Mouse (Mus musculus) liver, adult 2 months (tissue): ENCODE measurements around the gene Ehbp1. TPM values are rescaled to one million over a fixed set of nuclear protein-coding genes. Genes with fewer than 3 reads are reported as not detected.

Source experiments
- DNase-seq: peaks from one replicate; pipeline ENCODE4 v3.0.0-alpha.2; 2011; ENCODE audit warnings: low read depth, low spot score; ENCODE audit errors: extremely low read depth
- H3K27ac ChIP-seq: fragments of 200-500 bp; replicated peaks from 2 replicates; pipeline ENCODE4 v1.5.1; 2012; ENCODE audit warnings: low read depth, mild to moderate bottlenecking, control low read depth, inconsistent platforms, low read length; ENCODE audit not compliant: insufficient read depth
- H3K27me3 ChIP-seq: fragments of 200-500 bp; 2 replicates; pipeline ENCODE4 v1.6.1; 2012; ENCODE audit warnings: mild to moderate bottlenecking, moderate library complexity, low read length, inconsistent platforms; ENCODE audit not compliant: control insufficient read depth, insufficient read depth
- H3K36me3 ChIP-seq: fragments of 200-500 bp; 2 replicates; pipeline ENCODE4 v1.6.1; 2012; ENCODE audit warnings: low read length, inconsistent platforms; ENCODE audit not compliant: control insufficient read depth, insufficient read depth
- H3K4me1 ChIP-seq: fragments of 200-500 bp; 2 replicates; pipeline ENCODE4 v1.6.1; 2011; ENCODE audit warnings: low read length; ENCODE audit not compliant: control insufficient read depth, insufficient read depth
- H3K4me3 ChIP-seq: fragments of 200-500 bp; 2 replicates; pipeline ENCODE4 v1.5.1; 2011; ENCODE audit warnings: low read depth, mild to moderate bottlenecking, control low read depth, low read length, moderate library complexity; ENCODE audit not compliant: insufficient read depth
- H3K79me2 ChIP-seq: fragments of 200-500 bp; 2 replicates; pipeline ENCODE4 v1.6.1; 2012; ENCODE audit warnings: inconsistent platforms, mild to moderate bottlenecking, low read length, moderate library complexity; ENCODE audit not compliant: control insufficient read depth, insufficient read depth
- H3K9ac ChIP-seq: fragments of 200-500 bp; 2 replicates; pipeline ENCODE4 v1.6.1; 2012; ENCODE audit warnings: low read depth, mild to moderate bottlenecking, control low read depth, inconsistent platforms, low read length
- CTCF ChIP-seq: fragments of 200-500 bp; IDR thresholded peaks from 2 replicates; pipeline ENCODE4 v1.5.1; 2011; ENCODE audit warnings: low read depth, low read length, control low read depth
- POLR2A ChIP-seq: fragments of 200-500 bp; IDR thresholded peaks from 2 replicates; pipeline ENCODE4 v1.6.1; 2011; ENCODE audit warnings: low read length, control low read depth; ENCODE audit not compliant: insufficient read depth; ENCODE audit errors: extremely low read depth
- WGBS: fragments of 180-500 bp; shearing (Covaris S2); methylation state at CpG from one replicate; pipeline ENCODE4 v1.1.7; 2018; 5-methylcytosine and 5-hydroxymethylcytosine counted together
- polyA plus RNA-seq: library from polyadenylated mRNA; depleted of rRNA; stranded (reverse); fragments of >200 nt; gene quantifications from 2 replicates; pipeline ENCODE4 v1.2.3, GENCODE M21; 2012
- total RNA-seq: library from RNA; depleted of rRNA; stranded (reverse); fragments of >200 nt; gene quantifications from 2 replicates; pipeline ENCODE4 v1.2.3, GENCODE M21; 2014

The Ehbp1 gene
- total and polyA plus RNA-seq, 2 experiments, result 1.3 to 9.5 TPM

- no peaks in the 10 kb centered on the region for H3K4me1 ChIP-seq
- TF ChIP-seq POLR2A (no peak), CTCF (no peak)
- H3K27ac ChIP-seq, result no peak overlapping the region
- WGBS, result 86% methylated on average over 2 of the region's 2 CpGs
- H3K27me3 ChIP-seq, result no peaks in the 10 kb centered on the region
- no peaks in the 10 kb centered on the region for H3K79me2 ChIP-seq
- H3K36me3 ChIP-seq, result peaks cover 10% of the 10 kb centered on the region
- H3K4me3 ChIP-seq, result no peak overlapping the region
- H3K9ac ChIP-seq, result no peak overlapping the region
- no peak for DNase-seq
Measured at GRCm38 (mm10) chr11:22140737-22141136, 201.4 kb downstream of the Ehbp1 start.

- DNase-seq, result no peak
- Histone ChIP-seq H3K9ac (no peak overlapping the region), H3K4me1 (no peaks in the 10 kb centered on the region), H3K36me3 (peaks cover 10% of the 10 kb centered on the region), H3K4me3 (no peak overlapping the region), H3K79me2 (no peaks in the 10 kb centered on the region; the same call in 1 of the 2 replicates), H3K27me3 (no peaks in the 10 kb centered on the region), H3K27ac (no peak overlapping the region)
- no peak for TF ChIP-seq POLR2A
- no peak for TF ChIP-seq CTCF
Measured at GRCm38 (mm10) chr11:22138466-22138865, 203.6 kb downstream of the Ehbp1 start.

- Histone ChIP-seq H3K27ac (no peak overlapping the region), H3K4me1 (no peaks in the 10 kb centered on the region), H3K79me2 (no peaks in the 10 kb centered on the region), H3K9ac (no peak overlapping the region), H3K36me3 (no peaks in the 10 kb centered on the region), H3K27me3 (no peaks in the 10 kb centered on the region), H3K4me3 (no peak overlapping the region)
- 99% methylated on average over 2 of the region's 2 CpGs for WGBS
- no peak for DNase-seq
- TF ChIP-seq CTCF, result no peak
- no peak for TF ChIP-seq POLR2A
Measured at GRCm38 (mm10) chr11:22125188-22125587, 216.9 kb downstream of the Ehbp1 start.

GRCm38 (mm10) chr11:22118853-22119252 is 223.2 kb downstream of the Ehbp1 start:
- Histone ChIP-seq H3K27me3 (no peaks in the 10 kb centered on the region), H3K27ac (no peak overlapping the region), H3K9ac (no peak overlapping the region), H3K36me3 (no peaks in the 10 kb centered on the region), H3K79me2 (no peaks in the 10 kb centered on the region), H3K4me3 (no peak overlapping the region), H3K4me1 (no peaks in the 10 kb centered on the region)
- TF ChIP-seq POLR2A (no peak), CTCF (no peak)
- 95% methylated on average over 3 of the region's 3 CpGs for WGBS
- no peak for DNase-seq

GRCm38 (mm10) chr11:22112161-22112560 is 229.9 kb downstream of the Ehbp1 start:
- no peaks in the 10 kb centered on the region for H3K79me2 ChIP-seq
- H3K27ac ChIP-seq, result no peak overlapping the region
- H3K36me3 ChIP-seq, result no peaks in the 10 kb centered on the region; the same call in 1 of the 2 replicates
- H3K4me3 ChIP-seq, result no peak overlapping the region
- no peak overlapping the region for H3K9ac ChIP-seq
- no peaks in the 10 kb centered on the region for H3K4me1 ChIP-seq
- no peak for TF ChIP-seq CTCF
- no peak for TF ChIP-seq POLR2A
- WGBS, result 98% methylated on average over 3 of the region's 3 CpGs
- DNase-seq, result no peak
- no peaks in the 10 kb centered on the region for H3K27me3 ChIP-seq

- WGBS, result 94% methylated on average over 8 of the region's 8 CpGs
- TF ChIP-seq POLR2A (no peak), CTCF (no peak)
- no peak overlapping the region for H3K27ac ChIP-seq
- no peaks in the 10 kb centered on the region for H3K79me2 ChIP-seq
- H3K9ac ChIP-seq, result no peak overlapping the region
- no peaks in the 10 kb centered on the region for H3K27me3 ChIP-seq
- peaks cover 9% of the 10 kb centered on the region for H3K36me3 ChIP-seq
- no peak for DNase-seq
- no peaks in the 10 kb centered on the region for H3K4me1 ChIP-seq
- no peak overlapping the region for H3K4me3 ChIP-seq
Measured at GRCm38 (mm10) chr11:22089346-22089745, 252.7 kb downstream of the Ehbp1 start.
